Mouse (Mus musculus) limb, embryonic 14.5 days (tissue): Measurements from ENCODE around the gene Foxr1. TPM values are rescaled to one million over a fixed set of nuclear protein-coding genes. Genes with fewer than 3 reads are reported as not detected.
A peak's percentile ranks its signal among the peaks of the same experiment; 100 is the strongest.

Experiments used
- ATAC-seq: fragments of 200-750 bp; cut with Nextera tagmentation; 2 replicates; pipeline ENCODE4 v1.8.0; 2017; ENCODE audit warnings: low read depth, moderate number of reproducible peaks, moderate TSS enrichment; ENCODE audit not compliant: low FRiP score
- DNase-seq: peaks from one replicate; pipeline ENCODE4 v3.0.0-alpha.2; 2015; ENCODE audit warnings: low spot score
- H3K27ac ChIP-seq: fragments of 300-500 bp; sonication (generic); replicated peaks from 2 replicates; pipeline ENCODE4 v1.5.1; 2014; ENCODE audit warnings: low read depth, mild to moderate bottlenecking, low read length, moderate library complexity, mixed read lengths
- H3K27me3 ChIP-seq: fragments of 300-500 bp; sonication (generic); 2 replicates; pipeline ENCODE4 v1.6.1; 2014; ENCODE audit warnings: low read length, mixed read lengths; ENCODE audit not compliant: control insufficient read depth, insufficient read depth
- H3K36me3 ChIP-seq: fragments of 300-500 bp; sonication (generic); 2 replicates; pipeline ENCODE4 v1.6.1; 2014; ENCODE audit warnings: mild to moderate bottlenecking, low read length, moderate library complexity, mixed read lengths; ENCODE audit not compliant: control insufficient read depth, insufficient read depth
- H3K4me1 ChIP-seq: fragments of 300-500 bp; sonication (generic); 2 replicates; pipeline ENCODE4 v1.6.1; 2014; ENCODE audit warnings: antibody characterized with exemption, low read length, mixed read lengths; ENCODE audit not compliant: control insufficient read depth, insufficient read depth
- H3K4me2 ChIP-seq: fragments of 300-500 bp; sonication (generic); replicated peaks from 2 replicates; pipeline ENCODE4 v1.6.1; 2014; ENCODE audit warnings: low read depth, mild to moderate bottlenecking, low read length, moderate library complexity; ENCODE audit not compliant: severe bottlenecking
- H3K4me3 ChIP-seq: fragments of 300-500 bp; sonication (generic); replicated peaks from 2 replicates; pipeline ENCODE4 v1.5.1; 2014; ENCODE audit warnings: low read length
- H3K9ac ChIP-seq: fragments of 300-500 bp; sonication (generic); 2 replicates; pipeline ENCODE4 v1.6.1; 2014; ENCODE audit warnings: mild to moderate bottlenecking, low read depth, low read length, moderate library complexity; ENCODE audit not compliant: severe bottlenecking
- H3K9me3 ChIP-seq: fragments of 300-500 bp; sonication (generic); 2 replicates; pipeline ENCODE4 v1.6.1; 2016; ENCODE audit warnings: low read length; ENCODE audit not compliant: control insufficient read depth
- POLR2A ChIP-seq: fragments of 200-500 bp; IDR thresholded peaks from 2 replicates; pipeline ENCODE4 v1.8.0; 2012; ENCODE audit warnings: inconsistent platforms, mild to moderate bottlenecking, moderate library complexity, borderline replicate concordance; ENCODE audit not compliant: insufficient read depth, insufficient read length; ENCODE audit errors: extremely low read depth
- WGBS: fragments of 180-500 bp; shearing (Covaris S2); extraction: QIAGEN DNeasy Blood & Tissue Kit; methylation state at CpG from one replicate; pipeline ENCODE4 v1.1.7; 2014; 5-methylcytosine and 5-hydroxymethylcytosine counted together
- polyA plus RNA-seq, 2 experiments: library from polyadenylated mRNA; depleted of rRNA in 1 of 2; stranded (reverse) in 1 of 2; unstranded in 1 of 2; fragments of >200 nt; fragmentation: Nextera tagmentation in 1 of 2; extraction: Ambion mirVana in 1 of 2; gene quantifications; 2 replicates each; pipeline versions ENCODE4 v1.2.1 to v1.2.3; 2012 to 2014

Gene Foxr1
- polyA plus RNA-seq, 2 experiments = not detected

GRCm38 (mm10) chr9:44418519-44419385 lies 22.2 kb downstream of the Foxr1 start, which contains the start of gene Ccdc84:
Gene Ccdc84, minus strand, starts transcription at chr9:44418569.
- ATAC-seq = no peak
- Histone ChIP-seq H3K4me3 (peak within 1 kb of the TSS; percentile 83), H3K27ac (peak within 1 kb of the TSS; percentile 75), H3K9ac (peak within 1 kb of the TSS; percentile 75), H3K4me2 (peak within 1 kb of the TSS; percentile 83), H3K4me1 (peaks cover 5% of the 10 kb centered on the region), H3K27me3 (no peaks in the 10 kb centered on the region), H3K9me3 (no peaks in the 10 kb centered on the region), H3K36me3 (peaks cover 12% of the 10 kb centered on the region)
- TF ChIP-seq POLR2A = no peak
- DNase-seq = no peak
- WGBS = 77% methylated on average over 14 of the region's 14 CpGs

- H3K36me3 ChIP-seq = peaks cover 19% of the 10 kb centered on the region
- under 1% methylated on average over 36 of the region's 38 CpGs for WGBS
- TF ChIP-seq POLR2A = no peak; the same call in 1 of the 2 replicates
- H3K9ac ChIP-seq = peak overlapping the region; percentile 75
- H3K27me3 ChIP-seq = no peaks in the 10 kb centered on the region
- peaks cover 5% of the 10 kb centered on the region for H3K4me1 ChIP-seq
- H3K4me2 ChIP-seq = peak overlapping the region; percentile 83
- peak overlapping the region; percentile 83 for H3K4me3 ChIP-seq
- peak overlapping the region; percentile 75 for H3K27ac ChIP-seq
- H3K9me3 ChIP-seq = no peaks in the 10 kb centered on the region
- DNase-seq (peak; percentile 94), ATAC-seq (peak; percentile 93)
Measured at GRCm38 (mm10) chr9:44417892-44418363, 23.0 kb downstream of the Foxr1 start.

GRCm38 (mm10) chr9:44417156-44417891 lies 23.6 kb downstream of the Foxr1 start:
- Histone ChIP-seq H3K27me3 (no peaks in the 10 kb centered on the region), H3K4me1 (peaks cover 5% of the 10 kb centered on the region), H3K27ac (peak overlapping the region; percentile 75), H3K36me3 (peaks cover 25% of the 10 kb centered on the region), H3K9ac (peak overlapping the region; percentile 75), H3K4me2 (peak overlapping the region; percentile 83), H3K9me3 (no peaks in the 10 kb centered on the region), H3K4me3 (peak overlapping the region; percentile 83)
- WGBS = 10% methylated on average over 26 of the region's 26 CpGs
- no peak for DNase-seq
- peak; percentile 45; the same call in 1 of the 2 replicates for ATAC-seq
- no peak for TF ChIP-seq POLR2A

- Histone ChIP-seq H3K4me3 (no peak overlapping the region), H3K9ac (no peak overlapping the region), H3K27ac (no peak overlapping the region), H3K9me3 (no peaks in the 10 kb centered on the region), H3K27me3 (no peaks in the 10 kb centered on the region), H3K36me3 (peaks cover 63% of the 10 kb centered on the region), H3K4me2 (no peak overlapping the region), H3K4me1 (peaks cover 8% of the 10 kb centered on the region)
- no peak for TF ChIP-seq POLR2A
- ATAC-seq = no peak
- no peak for DNase-seq
- 62% methylated on average over 2 of the region's 2 CpGs for WGBS
Measured at GRCm38 (mm10) chr9:44412781-44413180, 28.2 kb downstream of the Foxr1 start.

- Histone ChIP-seq H3K9me3 (no peaks in the 10 kb centered on the region), H3K27ac (no peak overlapping the region), H3K4me3 (no peak overlapping the region), H3K9ac (no peak overlapping the region), H3K27me3 (no peaks in the 10 kb centered on the region), H3K36me3 (peaks cover 63% of the 10 kb centered on the region), H3K4me1 (peaks cover 7% of the 10 kb centered on the region), H3K4me2 (no peak overlapping the region)
- 88% methylated on average over 4 of the region's 4 CpGs for WGBS
- DNase-seq (no peak), ATAC-seq (no peak)
- TF ChIP-seq POLR2A = no peak
Measured at GRCm38 (mm10) chr9:44412306-44412705, 28.6 kb downstream of the Foxr1 start.
